Comparison of ENCODE assay signal across 8 mouse cellular contexts in the genomic region with DNA sequence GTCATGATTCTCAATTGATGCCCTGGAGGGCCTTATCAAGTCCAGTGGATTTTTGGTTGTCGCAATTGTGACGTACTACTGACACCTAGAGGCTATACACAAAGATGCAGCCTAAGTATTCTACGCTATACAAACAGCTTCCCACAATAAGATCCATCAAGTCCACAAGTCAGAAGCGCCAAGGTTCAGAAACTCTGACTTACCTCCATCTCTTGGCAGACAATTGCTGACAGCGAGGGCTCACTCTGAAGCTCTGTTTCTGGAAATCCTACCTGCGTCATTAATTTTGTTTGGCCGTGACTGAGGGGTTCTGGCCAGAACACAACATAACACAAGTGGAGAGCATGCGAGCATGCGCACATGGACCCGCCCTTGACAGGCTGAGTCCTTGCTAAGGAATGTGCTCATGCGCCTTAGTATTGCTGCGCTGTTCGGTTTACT. TPM values are rescaled to one million over a fixed set of nuclear protein-coding genes. Genes with fewer than 3 reads are reported as not detected.
DNase-seq lines count a peak whose midpoint lies in the region; ATAC-seq lines count a peak whose summit lies in the region.

No protein-coding gene starts in this region.

- intact Hi-C loops in left cerebral cortex, postnatal 10 days (cut with DNase I): loop anchor here (5.0 to 10.0 kb wide), 4 partner anchors 263 to 1403 kb away; a partner anchor contains a TSS

- peak; percentile 42 for DNase-seq in spleen, adult 12 weeks (ENCODE audit: low spot score)
- DNase-seq in spleen, postnatal 14 days (ENCODE audit: low spot score in 2 of 2): no peak
- DNase-seq in embryo, embryonic 10.5 days (ENCODE audit: low spot score): peak; percentile 81
- DNase-seq in gastrocnemius, postnatal 10 days: peak; percentile 37
- DNase-seq in hindlimb bud, embryonic 11.5 days (ENCODE audit: extremely low spot score, low read depth, low spot score): peak; percentile 70
- peak; percentile 45 to 72 for DNase-seq in left cerebral cortex, postnatal 10 days (ENCODE audit: extremely low spot score in 1 of 2, low spot score in 2 of 2)
- DNase-seq in right cerebral cortex, postnatal 36 days (ENCODE audit: low spot score in 2 of 2): peak; percentile 24 to 34

- peak; percentile 95 for ATAC-seq in megakaryocyte progenitor cell, adult 5-6 weeks (replicated peaks; ENCODE audit: poor library complexity)

RNA-seq across cellular contexts. Expression of a gene that starts 21.4 kb away (rescaled TPM):
- total RNA-seq in gastrocnemius, postnatal 10 days (2021): under 1 TPM; 0.09 to 0.12 TPM
- total RNA-seq in left cerebral cortex, postnatal 10 days (2021): under 1 TPM in 1 of 2 experiments, not detected in 1; 0.13 TPM
- total RNA-seq in megakaryocyte progenitor cell, adult 5-6 weeks (2015): 1.5 and 2.1 TPM in 2 replicates
- total RNA-seq in megakaryocyte progenitor cell, adult 5-6 weeks (2017): 1.0 and 1.1 TPM in 2 replicates

RNA-seq across cellular contexts. Expression of a gene that starts 21.5 kb away (rescaled TPM):
- under 1 TPM in 1 of 2 experiments, not detected in 1; 0.12 TPM for total RNA-seq in gastrocnemius, postnatal 10 days (2021)
- total RNA-seq in left cerebral cortex, postnatal 10 days (2021): under 1 TPM; 0.30 to 0.47 TPM
- not detected in 2 replicates for total RNA-seq in megakaryocyte progenitor cell, adult 5-6 weeks (2015)
- 0.27 and 0.83 TPM in 2 replicates for total RNA-seq in megakaryocyte progenitor cell, adult 5-6 weeks (2017)

RNA-seq across cellular contexts. Expression of a gene that starts 54.3 kb away (rescaled TPM):
- under 1 TPM; 0.40 to 0.50 TPM for total RNA-seq in gastrocnemius, postnatal 10 days (2021)
- total RNA-seq in left cerebral cortex, postnatal 10 days (2021): under 1 TPM; 0.21 to 0.51 TPM
- total RNA-seq in megakaryocyte progenitor cell, adult 5-6 weeks (2015): not detected in 2 replicates
- 0.27 TPM in 1 of 2 replicates, not detected in the other for total RNA-seq in megakaryocyte progenitor cell, adult 5-6 weeks (2017)

Comparison
In these comparisons a context has a peak if more than half of its experiments do, and no peak if none do; other contexts are left out.
1. DNase-seq: peak in spleen, adult 12 weeks (single experiment), embryo, embryonic 10.5 days (single experiment), gastrocnemius, postnatal 10 days (single experiment), hindlimb bud, embryonic 11.5 days (single experiment), left cerebral cortex, postnatal 10 days (2 of 2) and right cerebral cortex, postnatal 36 days (2 of 2); none in spleen, postnatal 14 days (0 of 2).